Mouse (Mus musculus): ENCODE results near the gene AI467606. TPM values are rescaled to one million over a fixed set of nuclear protein-coding genes. Genes with fewer than 3 reads are reported as not detected.

Gene AI467606
- polyA plus RNA-seq, 1 experiment from 2014 or later = 1.0 TPM

- no peak overlapping the region for H3K27ac ChIP-seq
- no peaks in the 10 kb centered on the region for H3K9me3 ChIP-seq
- no peaks in the 10 kb centered on the region for H3K36me3 ChIP-seq
- no peak for DNase-seq (ENCODE audit: low spot score)
- H3K4me3 ChIP-seq = no peak overlapping the region
- H3K27me3 ChIP-seq (ENCODE audit: insufficient read depth, poor library complexity, severe bottlenecking) = 0 out of 2 replicates have a peak, but pooled peaks cover 10% of the 10 kb centered on the region
- whole genome bisulfite sequencing = 48% methylated on average over 5 of the region's 5 CpGs
- peaks cover 5% of the 10 kb centered on the region; the same call in 1 of the 2 replicates for H3K4me1 ChIP-seq
These were observed 48.4 kb downstream of the AI467606 start for GRCm38 (mm10) chr7:127139562-127139961.

GRCm38 (mm10) chr7:127140623-127141404 lies 49.7 kb downstream of the AI467606 start:
- H3K9me3 ChIP-seq = no peaks in the 10 kb centered on the region
- no peak for DNase-seq (ENCODE audit: low spot score)
- H3K27ac ChIP-seq = no peak overlapping the region
- H3K4me3 ChIP-seq = no peak overlapping the region
- 65% methylated on average over 7 of the region's 7 CpGs for WGBS
- H3K27me3 ChIP-seq (ENCODE audit: insufficient read depth, poor library complexity, severe bottlenecking) = 0 out of 2 replicates have a peak, but pooled peaks cover 9% of the 10 kb centered on the region
- no peaks in the 10 kb centered on the region for H3K36me3 ChIP-seq
- H3K4me1 ChIP-seq = peaks cover 9% of the 10 kb centered on the region; the same call in 1 of the 2 replicates

- no peak for DNase-seq (ENCODE audit: low spot score)
- no peaks in the 10 kb centered on the region for H3K27me3 ChIP-seq (ENCODE audit: insufficient read depth, poor library complexity, severe bottlenecking)
- WGBS = 42% methylated on average over 2 of the region's 2 CpGs
- H3K4me3 ChIP-seq = no peak overlapping the region
- no peaks in the 10 kb centered on the region for H3K36me3 ChIP-seq
- peaks cover 9% of the 10 kb centered on the region; the same call in 1 of the 2 replicates for H3K4me1 ChIP-seq
- H3K9me3 ChIP-seq = no peaks in the 10 kb centered on the region
- no peak overlapping the region for H3K27ac ChIP-seq
These were observed 51.1 kb downstream of the AI467606 start for GRCm38 (mm10) chr7:127142214-127142613.

GRCm38 (mm10) chr7:127142666-127143065 lies 51.5 kb downstream of the AI467606 start:
- Histone ChIP-seq H3K27me3 (ENCODE audit: insufficient read depth, poor library complexity, severe bottlenecking) (no peaks in the 10 kb centered on the region), H3K27ac (no peak overlapping the region)

More at GRCm38 (mm10) chr7:127142666-127143065, 51.5 kb downstream of the AI467606 start:
- Histone ChIP-seq H3K4me3 (no peak overlapping the region), H3K4me1 (peaks cover 9% of the 10 kb centered on the region; the same call in 1 of the 2 replicates), H3K9me3 (no peaks in the 10 kb centered on the region), H3K36me3 (no peaks in the 10 kb centered on the region)
- 85% methylated on average over 4 of the region's 4 CpGs for WGBS
- DNase-seq (ENCODE audit: low spot score) = no peak

Small RNA genes within 50 kb of the gene (microRNA-seq; reads per million reads assigned to microRNA genes)
- not detected for gene Gm44343

Other genes starting within 250 kb of the AI467606 start
- 0.28 and 0.64 TPM in 2 replicates for gene Doc2a, start 243.9 kb upstream of the AI467606 start, polyA plus RNA-seq (2016; fragmentation: Nextera tagmentation; extraction: Ambion mirVana)
- 31.1 and 35.0 TPM in 2 replicates for gene Hirip3, start 229.4 kb upstream of the AI467606 start, polyA plus RNA-seq (2016; fragmentation: Nextera tagmentation; extraction: Ambion mirVana)
- gene Ino80e, start 229.0 kb upstream of the AI467606 start, polyA plus RNA-seq (2016; fragmentation: Nextera tagmentation; extraction: Ambion mirVana) = 79.1 and 92.0 TPM in 2 replicates
- 33.2 and 39.2 TPM in 2 replicates for gene Taok2, start 206.7 kb upstream of the AI467606 start, polyA plus RNA-seq (2016; fragmentation: Nextera tagmentation; extraction: Ambion mirVana)
- 18.6 and 20.7 TPM in 2 replicates for gene Tmem219, start 168.4 kb upstream of the AI467606 start, polyA plus RNA-seq (2016; fragmentation: Nextera tagmentation; extraction: Ambion mirVana)
- gene Kctd13, start 162.5 kb upstream of the AI467606 start, polyA plus RNA-seq (2016; fragmentation: Nextera tagmentation; extraction: Ambion mirVana) = 15.5 and 21.3 TPM in 2 replicates
- gene Asphd1, start 141.8 kb upstream of the AI467606 start, polyA plus RNA-seq (2016; fragmentation: Nextera tagmentation; extraction: Ambion mirVana) = not detected in 2 replicates
- gene Sez6l2, start 140.8 kb upstream of the AI467606 start, polyA plus RNA-seq (2016; fragmentation: Nextera tagmentation; extraction: Ambion mirVana) = 0.15 and 0.35 TPM in 2 replicates
- 87.4 and 89.3 TPM in 2 replicates for gene Cdipt, start 115.4 kb upstream of the AI467606 start, polyA plus RNA-seq (2016; fragmentation: Nextera tagmentation; extraction: Ambion mirVana)
- gene Cdiptos, start 115.3 kb upstream of the AI467606 start, polyA plus RNA-seq (2016; fragmentation: Nextera tagmentation; extraction: Ambion mirVana) = 1.3 and 1.5 TPM in 2 replicates
- gene Mvp, start 76.7 kb upstream of the AI467606 start, polyA plus RNA-seq (2016; fragmentation: Nextera tagmentation; extraction: Ambion mirVana) = 8.4 and 9.9 TPM in 2 replicates
- gene Pagr1b, start 74.9 kb upstream of the AI467606 start, polyA plus RNA-seq (2016; fragmentation: Nextera tagmentation; extraction: Ambion mirVana) = 0.41 TPM in 1 of 2 replicates, not detected in the other
- gene Pagr1a, start 74.0 kb upstream of the AI467606 start, polyA plus RNA-seq (2016; fragmentation: Nextera tagmentation; extraction: Ambion mirVana) = 64.1 and 99.6 TPM in 2 replicates
- 20.6 and 46.6 TPM in 2 replicates for gene Gm42742, start 70.3 kb upstream of the AI467606 start, polyA plus RNA-seq (2016; fragmentation: Nextera tagmentation; extraction: Ambion mirVana)
- 2.4 and 3.2 TPM in 2 replicates for gene Prrt2, start 70.1 kb upstream of the AI467606 start, polyA plus RNA-seq (2016; fragmentation: Nextera tagmentation; extraction: Ambion mirVana)
- 41.5 and 66.9 TPM in 2 replicates for gene Maz, start 64.3 kb upstream of the AI467606 start, polyA plus RNA-seq (2016; fragmentation: Nextera tagmentation; extraction: Ambion mirVana)
- 110 and 145 TPM in 2 replicates for gene Kif22, start 48.9 kb upstream of the AI467606 start, polyA plus RNA-seq (2016; fragmentation: Nextera tagmentation; extraction: Ambion mirVana)
- not detected in 2 replicates for gene Zg16, start 4.0 kb upstream of the AI467606 start, polyA plus RNA-seq (2016; fragmentation: Nextera tagmentation; extraction: Ambion mirVana)
- 7.2 and 14.5 TPM in 2 replicates for gene Qprt, start 30.9 kb downstream of the AI467606 start, polyA plus RNA-seq (2016; fragmentation: Nextera tagmentation; extraction: Ambion mirVana)
- 0.06 and 0.50 TPM in 2 replicates for gene Spn, start 46.5 kb downstream of the AI467606 start, polyA plus RNA-seq (2016; fragmentation: Nextera tagmentation; extraction: Ambion mirVana)
- 49.1 and 61.0 TPM in 2 replicates for gene Cd2bp2, start 104.7 kb downstream of the AI467606 start, polyA plus RNA-seq (2016; fragmentation: Nextera tagmentation; extraction: Ambion mirVana)
- gene Tbc1d10b, start 117.1 kb downstream of the AI467606 start, polyA plus RNA-seq (2016; fragmentation: Nextera tagmentation; extraction: Ambion mirVana) = 26.4 and 28.3 TPM in 2 replicates
- 40.4 and 51.1 TPM in 2 replicates for gene Mylpf, start 117.5 kb downstream of the AI467606 start, polyA plus RNA-seq (2016; fragmentation: Nextera tagmentation; extraction: Ambion mirVana)
- 30.5 and 42.9 TPM in 2 replicates for gene Zfp553, start 141.7 kb downstream of the AI467606 start, polyA plus RNA-seq (2016; fragmentation: Nextera tagmentation; extraction: Ambion mirVana)
- gene Sept1, start 141.8 kb downstream of the AI467606 start, polyA plus RNA-seq (2016; fragmentation: Nextera tagmentation; extraction: Ambion mirVana) = 21.2 and 25.4 TPM in 2 replicates
- 41.3 and 44.6 TPM in 2 replicates for gene Zfp771, start 152.9 kb downstream of the AI467606 start, polyA plus RNA-seq (2016; fragmentation: Nextera tagmentation; extraction: Ambion mirVana)
- gene Dctpp1, start 169.3 kb downstream of the AI467606 start, polyA plus RNA-seq (2016; fragmentation: Nextera tagmentation; extraction: Ambion mirVana) = 222 and 262 TPM in 2 replicates
- 79.9 and 88.3 TPM in 2 replicates for gene Sephs2, start 182.7 kb downstream of the AI467606 start, polyA plus RNA-seq (2016; fragmentation: Nextera tagmentation; extraction: Ambion mirVana)
- gene Itgal, start 204.9 kb downstream of the AI467606 start, polyA plus RNA-seq (2016; fragmentation: Nextera tagmentation; extraction: Ambion mirVana) = 0.72 and 0.92 TPM in 2 replicates

Measured in heart, embryonic 10.5 days (tissue).